Mouse (Mus musculus) hindbrain, embryonic 14.5 days (tissue): Measurements from ENCODE around the gene Zeb2. TPM values are rescaled to one million over a fixed set of nuclear protein-coding genes. Genes with fewer than 3 reads are reported as not detected.

Source experiments
- ATAC-seq: fragments of 200-750 bp; cut with Nextera tagmentation; 2 replicates; pipeline ENCODE4 v1.8.0; 2017; ENCODE audit warnings: moderate number of reproducible peaks, mild to moderate bottlenecking, moderate TSS enrichment, moderate library complexity; ENCODE audit not compliant: low FRiP score
- DNase-seq: peaks from one replicate; pipeline ENCODE4 v3.0.0-alpha.2; 2015; ENCODE audit warnings: low spot score
- H3K27ac ChIP-seq: fragments of 300-500 bp; sonication (generic); 2 replicates; pipeline ENCODE4 v1.5.1; 2014; ENCODE audit warnings: mild to moderate bottlenecking, moderate library complexity
- H3K27me3 ChIP-seq: fragments of 300-500 bp; sonication (generic); 2 replicates; pipeline ENCODE4 v1.6.1; 2014; ENCODE audit warnings: mild to moderate bottlenecking, low read length, mixed read lengths; ENCODE audit not compliant: control insufficient read depth, insufficient read depth
- H3K36me3 ChIP-seq: fragments of 300-500 bp; sonication (generic); replicated peaks from 2 replicates; pipeline ENCODE4 v1.6.1; 2014; ENCODE audit not compliant: control insufficient read depth, insufficient read depth
- H3K4me1 ChIP-seq: fragments of 300-500 bp; sonication (generic); replicated peaks from 2 replicates; pipeline ENCODE4 v1.6.1; 2014; ENCODE audit warnings: antibody characterized with exemption, low read length, mixed read lengths; ENCODE audit not compliant: control insufficient read depth, insufficient read depth
- H3K4me2 ChIP-seq: fragments of 300-500 bp; sonication (generic); replicated peaks from 2 replicates; pipeline ENCODE4 v1.6.1; 2014; ENCODE audit warnings: mild to moderate bottlenecking, moderate library complexity
- H3K4me3 ChIP-seq: fragments of 300-500 bp; sonication (generic); replicated peaks from 2 replicates; pipeline ENCODE4 v1.5.1; 2014; ENCODE audit warnings: mild to moderate bottlenecking, low read length
- H3K9ac ChIP-seq: fragments of 300-500 bp; sonication (generic); 2 replicates; pipeline ENCODE4 v1.6.1; 2014
- H3K9me3 ChIP-seq: fragments of 300-500 bp; sonication (generic); 2 replicates; pipeline ENCODE4 v1.6.1; 2016; ENCODE audit warnings: low read length; ENCODE audit not compliant: control insufficient read depth
- WGBS: fragments of 180-500 bp; shearing (Covaris S2); extraction: QIAGEN DNeasy Blood & Tissue Kit; methylation state at CpG from one replicate; pipeline ENCODE4 v1.1.7; 2014; 5-methylcytosine and 5-hydroxymethylcytosine counted together
- polyA plus RNA-seq: library from polyadenylated mRNA; unstranded; fragments of >200 nt; fragmentation: Nextera tagmentation; extraction: Ambion mirVana; gene quantifications from 2 replicates; pipeline ENCODE4 v1.2.1, GENCODE M21; 2014

Zeb2 gene
- polyA plus RNA-seq, 1 experiment from 2014 or later, result 38.8 TPM

DNA sequence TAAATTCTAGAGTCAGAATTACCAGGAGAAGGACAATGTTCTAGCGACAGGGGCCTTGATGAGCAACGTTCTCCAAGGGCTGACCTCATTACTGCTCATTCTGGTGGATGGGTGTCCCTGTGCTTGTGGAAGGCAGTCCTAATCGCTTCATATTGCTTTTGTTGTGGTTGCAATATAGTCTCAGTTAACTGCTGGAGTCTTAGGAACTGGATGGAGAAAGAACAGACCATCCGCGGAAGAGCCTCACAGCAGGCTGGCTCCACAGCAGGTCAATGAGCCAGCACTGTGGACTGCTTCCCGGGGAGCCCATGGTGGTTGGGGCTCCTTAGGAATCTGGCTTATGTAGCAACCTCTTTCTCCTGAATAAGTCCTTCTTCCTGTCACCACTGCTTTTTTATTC is 12.4 kb upstream of the Zeb2 start:
- Histone ChIP-seq H3K4me3 (no peak overlapping the region), H3K27me3 (no peaks in the 10 kb centered on the region), H3K4me1 (no peaks in the 10 kb centered on the region), H3K9me3 (no peaks in the 10 kb centered on the region), H3K27ac (no peak overlapping the region), H3K4me2 (no peak overlapping the region), H3K9ac (no peak overlapping the region), H3K36me3 (no peaks in the 10 kb centered on the region)
- WGBS, result 39% methylated on average over 6 of the region's 6 CpGs
- ATAC-seq (no peak), DNase-seq (no peak)

- H3K27ac ChIP-seq, result no peak overlapping the region
- no peak overlapping the region for H3K4me3 ChIP-seq
- ATAC-seq, result no peak
- DNase-seq, result no peak
- H3K4me1 ChIP-seq, result no peaks in the 10 kb centered on the region
- no peaks in the 10 kb centered on the region for H3K27me3 ChIP-seq
- H3K4me2 ChIP-seq, result no peak overlapping the region
- 97% methylated on average over 2 of the region's 2 CpGs for WGBS
- H3K9me3 ChIP-seq, result no peaks in the 10 kb centered on the region
- no peak overlapping the region for H3K9ac ChIP-seq
- no peaks in the 10 kb centered on the region for H3K36me3 ChIP-seq
Observed at GRCm38 (mm10) chr2:45128696-45129095, 11.5 kb upstream of the Zeb2 start.

- Histone ChIP-seq H3K27ac (no peak overlapping the region), H3K9me3 (no peaks in the 10 kb centered on the region), H3K4me3 (no peak overlapping the region), H3K4me2 (no peak overlapping the region), H3K27me3 (no peaks in the 10 kb centered on the region), H3K9ac (no peak overlapping the region), H3K36me3 (no peaks in the 10 kb centered on the region), H3K4me1 (no peaks in the 10 kb centered on the region)
- ATAC-seq, result no peak
- no peak for DNase-seq
- 95% methylated on average over 5 of the region's 5 CpGs for WGBS
Observed at GRCm38 (mm10) chr2:45126401-45126800, 9.2 kb upstream of the Zeb2 start.

DNA sequence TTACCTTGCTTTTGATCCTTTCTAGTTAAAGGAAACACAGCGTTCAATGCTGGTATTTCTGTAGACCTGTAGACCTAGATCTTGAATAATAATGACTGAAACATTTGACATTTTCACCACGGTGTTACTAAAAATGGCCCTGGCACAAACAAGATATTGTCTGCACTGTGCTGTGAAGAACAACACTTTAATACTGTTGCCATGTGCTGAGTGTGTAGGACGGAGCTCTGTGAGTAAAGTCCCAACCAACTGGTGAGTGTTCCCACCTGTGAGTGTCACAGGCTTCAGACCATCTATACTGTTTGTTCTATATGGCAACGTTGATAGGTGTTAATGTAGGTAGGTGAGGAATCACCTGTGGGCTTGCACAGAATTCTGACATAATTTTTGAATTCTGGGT is 8.0 kb upstream of the Zeb2 start:
- DNase-seq, result no peak
- Histone ChIP-seq H3K4me1 (no peaks in the 10 kb centered on the region), H3K4me2 (no peak overlapping the region), H3K4me3 (no peak overlapping the region), H3K9ac (no peak overlapping the region), H3K36me3 (no peaks in the 10 kb centered on the region), H3K9me3 (no peaks in the 10 kb centered on the region), H3K27ac (no peak overlapping the region), H3K27me3 (no peaks in the 10 kb centered on the region)
- WGBS, result 82% methylated on average over 4 of the region's 4 CpGs
- ATAC-seq, result no peak

DNA sequence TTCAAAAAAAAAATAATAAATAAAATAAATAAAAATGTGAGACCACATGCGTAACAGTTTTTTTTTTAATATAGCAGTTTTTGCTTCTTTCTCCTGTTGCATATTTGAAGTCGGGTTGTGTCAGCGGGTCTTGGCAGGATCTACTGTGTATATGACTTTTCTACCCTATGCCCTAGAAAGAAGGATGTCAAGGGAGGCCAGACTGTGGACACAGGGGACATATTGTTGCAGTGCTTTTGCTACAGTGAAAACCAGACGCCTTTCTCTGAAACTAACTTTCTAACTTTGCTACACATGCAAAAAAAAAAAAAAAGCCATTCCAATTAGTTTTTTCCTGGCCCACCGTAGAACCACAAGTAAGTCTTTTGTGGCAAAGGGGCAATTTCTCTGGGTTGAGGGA is 6.3 kb upstream of the Zeb2 start:
- Histone ChIP-seq H3K4me1 (no peaks in the 10 kb centered on the region), H3K4me3 (no peak overlapping the region), H3K9ac (no peak overlapping the region), H3K27ac (no peak overlapping the region), H3K9me3 (no peaks in the 10 kb centered on the region), H3K36me3 (no peaks in the 10 kb centered on the region), H3K27me3 (no peaks in the 10 kb centered on the region), H3K4me2 (no peak overlapping the region)
- ATAC-seq (no peak), DNase-seq (no peak)
- 73% methylated on average over 5 of the region's 5 CpGs for WGBS

DNA sequence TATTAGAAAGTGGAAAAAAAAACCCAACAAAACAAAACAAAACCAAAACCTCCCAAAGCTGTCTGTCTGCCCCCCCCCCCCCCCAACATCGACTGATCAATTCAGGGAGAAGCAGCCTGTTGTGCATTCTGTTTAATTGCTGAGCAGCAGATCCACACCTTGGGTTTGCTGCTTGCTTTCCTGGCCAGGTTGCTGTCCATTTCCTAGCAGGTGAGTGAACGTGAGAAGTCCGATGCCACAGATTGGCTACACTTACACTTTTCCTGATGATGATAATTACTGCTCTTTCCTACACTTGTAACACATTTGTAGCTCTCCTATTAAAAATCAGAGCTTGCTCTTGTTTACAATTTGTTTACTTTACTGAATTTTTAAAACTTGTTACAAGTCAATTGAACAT is 926 bp upstream of the Zeb2 start:
- no peaks in the 10 kb centered on the region for H3K9me3 ChIP-seq
- H3K36me3 ChIP-seq, result no peaks in the 10 kb centered on the region
- no peak overlapping the region for H3K27ac ChIP-seq
- ATAC-seq (no peak), DNase-seq (no peak)
- 42% methylated on average over 3 of the region's 3 CpGs for WGBS
- no peak overlapping the region for H3K9ac ChIP-seq
- H3K27me3 ChIP-seq, result no peaks in the 10 kb centered on the region
- H3K4me3 ChIP-seq, result no peak overlapping the region
- H3K4me2 ChIP-seq, result no peak overlapping the region
- peaks cover 14% of the 10 kb centered on the region; the same call in 1 of the 2 replicates for H3K4me1 ChIP-seq

- no peaks in the 10 kb centered on the region for H3K9me3 ChIP-seq
- 17% methylated on average over 7 of the region's 7 CpGs for WGBS
- H3K36me3 ChIP-seq, result no peaks in the 10 kb centered on the region
- peak overlapping the region; percentile 86 for H3K27ac ChIP-seq
- peak overlapping the region; percentile 69 for H3K9ac ChIP-seq
- H3K4me2 ChIP-seq, result peak overlapping the region; percentile 90
- peaks cover 14% of the 10 kb centered on the region; the same call in 1 of the 2 replicates for H3K4me1 ChIP-seq
- no peak for DNase-seq
- peak overlapping the region; percentile 66 for H3K4me3 ChIP-seq
- H3K27me3 ChIP-seq, result no peaks in the 10 kb centered on the region
- no peak for ATAC-seq
Observed at GRCm38 (mm10) chr2:45117592-45117991, 397 bp upstream of the Zeb2 start.

GRCm38 (mm10) chr2:45116531-45117024 is 617 bp downstream of the Zeb2 start:
- Histone ChIP-seq H3K9me3 (no peaks in the 10 kb centered on the region), H3K9ac (peak overlapping the region; percentile 69), H3K36me3 (no peaks in the 10 kb centered on the region), H3K4me3 (peak overlapping the region; percentile 66), H3K4me1 (peaks cover 14% of the 10 kb centered on the region; the same call in 1 of the 2 replicates), H3K4me2 (peak overlapping the region; percentile 90), H3K27ac (peak overlapping the region; percentile 86), H3K27me3 (no peaks in the 10 kb centered on the region)
- no peak for DNase-seq
- under 1% methylated on average over 25 of the region's 25 CpGs for WGBS
- ATAC-seq, result no peak

GRCm38 (mm10) chr2:45115720-45116495 is 1.3 kb downstream of the Zeb2 start:
- ATAC-seq, result peak; percentile 38; the same call in 1 of the 2 replicates
- under 1% methylated on average over 23 of the region's 23 CpGs for WGBS
- H3K27ac ChIP-seq, result peak overlapping the region; percentile 86
- no peak for DNase-seq
- H3K27me3 ChIP-seq, result no peaks in the 10 kb centered on the region
- peak overlapping the region; percentile 69 for H3K9ac ChIP-seq
- H3K9me3 ChIP-seq, result no peaks in the 10 kb centered on the region
- H3K36me3 ChIP-seq, result no peaks in the 10 kb centered on the region
- peak overlapping the region; percentile 90 for H3K4me2 ChIP-seq
- H3K4me1 ChIP-seq, result peaks cover 14% of the 10 kb centered on the region; the same call in 1 of the 2 replicates
- peak overlapping the region; percentile 66 for H3K4me3 ChIP-seq
